Mouse (Mus musculus) T-helper 17 cell (primary cell): ENCODE results near the gene Palld.

Experiments used
- in situ Hi-C, 2 experiments: fragments of 300-600 bp; cut with MboI, MseI; formaldehyde crosslinking; loops; 1 replicate in 1 of 2; 2 replicates in 1 of 2; pipeline ENCODE4 v1.15.1; 2025; ENCODE audit warnings: high pct_unique_total_duplicates in 2 of 2

Gene Palld

DNA sequence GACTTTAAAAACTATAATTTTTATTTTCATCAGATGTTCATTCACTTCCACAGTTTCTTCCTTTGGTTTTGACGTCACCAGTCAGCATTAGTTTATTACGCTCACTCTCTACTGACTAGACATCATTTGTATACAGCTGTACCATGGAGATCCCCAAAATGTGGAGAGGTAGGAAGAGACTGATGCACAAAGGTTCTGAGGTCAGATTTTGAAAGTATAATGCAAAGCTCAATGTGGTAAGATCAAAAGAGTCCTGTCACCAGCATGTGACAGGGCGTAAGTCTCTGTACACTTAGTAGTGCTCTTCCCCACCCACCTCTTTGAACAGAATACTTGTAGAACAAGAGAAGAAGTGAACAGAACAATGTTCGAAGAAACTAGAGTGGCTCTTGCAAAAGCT lies 339.9 kb downstream of the Palld start:
- in situ Hi-C loops = loop anchor here in 1 of 2 experiments (25.0 kb wide), 1 partner anchor 100 kb away; no protein-coding TSS in a partner anchor

DNA sequence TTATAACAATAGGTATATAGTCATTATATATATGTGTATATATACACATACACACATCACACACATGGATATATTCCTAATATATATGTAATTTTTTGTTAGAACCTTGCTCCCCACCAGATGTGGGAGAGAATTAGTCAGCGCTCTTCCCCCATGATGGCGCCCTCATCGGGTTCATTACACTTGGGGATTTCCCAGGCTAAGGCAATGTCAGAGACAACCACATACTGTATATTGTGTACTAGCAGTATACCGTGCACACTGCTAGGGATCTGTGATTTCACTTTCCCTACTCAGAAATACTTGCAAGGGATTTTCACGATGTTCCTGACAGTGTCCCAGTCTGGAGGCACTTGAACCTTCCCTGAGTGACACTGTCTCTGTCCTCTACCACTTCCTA lies 341.3 kb downstream of the Palld start:
- in situ Hi-C loops = loop anchor here in 1 of 2 experiments (25.0 kb wide), 1 partner anchor 101 kb away; no protein-coding TSS in a partner anchor

DNA sequence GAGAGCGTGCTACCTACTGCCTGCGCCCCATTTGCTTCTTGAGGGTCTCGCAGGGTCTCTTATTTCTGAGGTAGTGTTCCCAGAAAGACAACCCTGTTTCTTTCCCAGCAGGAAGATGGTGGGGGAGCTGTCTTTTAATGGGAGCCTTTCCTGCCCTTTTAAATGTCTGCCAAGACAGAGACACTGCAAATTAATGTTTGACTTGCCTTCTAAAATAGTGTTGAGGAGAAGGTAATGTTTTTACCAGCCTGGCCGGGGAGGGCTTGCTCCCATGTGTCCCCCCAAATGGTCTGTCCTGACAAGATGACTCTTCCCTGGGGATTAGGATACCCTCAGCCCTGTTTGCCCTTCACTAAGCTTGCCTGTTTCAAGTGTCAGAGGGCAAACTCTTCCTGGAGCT lies 342.5 kb downstream of the Palld start:
- in situ Hi-C loops = loop anchor here in 1 of 2 experiments (25.0 kb wide), 1 partner anchor 102 kb away; no protein-coding TSS in a partner anchor

DNA sequence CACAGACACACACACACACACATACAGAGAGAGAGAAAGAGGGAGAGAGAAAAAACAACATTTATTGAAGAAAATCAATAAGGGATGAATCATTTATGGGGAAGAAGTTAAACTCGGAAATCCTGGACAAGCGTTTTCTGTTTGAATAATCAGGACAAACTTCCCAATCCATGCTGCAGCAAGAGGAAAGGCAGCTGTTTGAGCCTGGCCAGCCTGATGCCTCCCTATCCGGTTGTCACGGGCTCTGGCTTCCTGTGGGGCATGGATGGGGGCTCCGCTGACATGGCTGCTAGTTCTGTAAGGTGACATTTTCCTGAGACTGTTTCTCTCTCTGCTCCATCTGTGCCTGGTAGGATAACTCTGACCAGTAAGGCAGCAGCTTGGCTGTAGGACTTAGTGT lies 343.0 kb downstream of the Palld start:
- in situ Hi-C loops = loop anchor here in 1 of 2 experiments (25.0 kb wide), 1 partner anchor 103 kb away; no protein-coding TSS in a partner anchor

DNA sequence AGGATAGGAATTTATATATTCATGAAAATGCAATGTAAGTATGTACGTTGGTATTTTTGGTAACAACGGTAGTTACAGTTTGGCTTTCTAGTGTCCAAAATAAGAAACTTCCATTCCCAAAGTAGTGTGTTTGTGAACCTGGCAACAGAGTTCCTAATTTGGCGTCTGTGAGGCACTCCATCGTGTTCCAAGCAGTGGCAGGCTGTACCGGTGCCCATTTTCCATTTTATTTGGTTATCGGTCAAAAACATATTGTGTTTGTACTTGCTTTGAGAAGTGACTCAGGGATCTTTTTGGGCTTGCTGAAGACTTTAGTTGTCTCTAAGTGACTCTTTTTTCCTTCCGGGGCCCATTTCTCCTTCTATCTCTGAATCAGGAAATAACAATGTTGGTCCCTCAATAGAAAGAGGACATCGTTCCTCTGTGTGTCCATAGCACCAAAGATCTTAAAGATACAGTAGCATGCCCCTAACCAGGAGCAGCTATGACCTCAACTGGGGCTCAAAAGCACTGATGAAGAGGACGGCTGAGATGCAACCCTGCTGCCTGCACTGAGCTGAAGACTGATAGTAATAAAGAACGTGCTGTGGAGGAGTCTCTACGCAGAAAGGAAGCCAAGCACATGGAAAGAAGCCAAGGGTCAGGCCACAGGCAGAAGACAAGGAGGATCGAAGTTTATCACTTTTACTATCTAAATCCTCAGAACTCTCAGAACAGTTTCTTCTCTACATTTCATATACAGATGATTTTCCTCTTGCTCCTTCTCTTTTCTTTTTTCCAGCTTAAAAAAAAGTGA lies 344.2 kb downstream of the Palld start:
- in situ Hi-C loops = loop anchor here in 1 of 2 experiments (25.0 kb wide), 1 partner anchor 104 kb away; no protein-coding TSS in a partner anchor

DNA sequence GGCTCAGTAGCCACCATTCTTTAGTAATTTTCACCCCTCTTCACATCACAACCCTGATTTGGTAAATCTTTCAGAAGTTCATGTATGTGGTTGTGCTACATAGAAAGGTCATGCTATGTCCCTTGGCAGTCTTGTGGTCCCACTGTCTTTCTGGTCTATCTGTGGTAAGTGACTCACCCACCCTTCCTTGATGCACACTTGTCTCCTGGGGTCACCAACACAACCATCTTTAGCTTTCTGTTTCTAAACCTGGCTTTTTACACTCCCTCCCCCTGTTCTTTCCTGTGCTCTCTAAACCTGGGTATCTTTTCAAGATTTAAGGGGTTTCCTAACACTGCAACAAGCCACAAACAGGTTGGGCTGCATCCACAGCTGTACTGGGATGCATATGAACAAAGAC lies 345.5 kb downstream of the Palld start:
- in situ Hi-C loops = loop anchor here in 1 of 2 experiments (25.0 kb wide), 1 partner anchor 105 kb away; no protein-coding TSS in a partner anchor

DNA sequence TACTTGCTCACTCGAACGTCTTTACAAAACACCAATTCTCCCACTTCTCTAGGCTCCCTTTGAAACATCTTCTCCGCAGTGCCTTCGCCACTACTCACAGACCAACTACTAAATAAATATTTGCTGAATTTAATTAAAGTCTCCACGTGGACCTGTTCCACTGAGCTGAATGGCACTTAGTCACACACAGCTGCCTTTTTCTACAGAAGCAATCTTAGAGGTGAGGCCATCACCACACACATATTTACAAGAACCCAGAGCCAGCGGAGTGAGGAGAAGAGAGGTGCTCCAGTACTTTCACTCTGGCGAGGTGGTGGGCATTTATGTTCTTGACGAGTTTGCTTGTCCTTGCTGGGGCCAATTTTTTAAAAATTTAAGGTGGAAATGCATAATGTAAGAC lies 346.3 kb downstream of the Palld start:
- in situ Hi-C loops = loop anchor here in 1 of 2 experiments (25.0 kb wide), 1 partner anchor 106 kb away; no protein-coding TSS in a partner anchor

DNA sequence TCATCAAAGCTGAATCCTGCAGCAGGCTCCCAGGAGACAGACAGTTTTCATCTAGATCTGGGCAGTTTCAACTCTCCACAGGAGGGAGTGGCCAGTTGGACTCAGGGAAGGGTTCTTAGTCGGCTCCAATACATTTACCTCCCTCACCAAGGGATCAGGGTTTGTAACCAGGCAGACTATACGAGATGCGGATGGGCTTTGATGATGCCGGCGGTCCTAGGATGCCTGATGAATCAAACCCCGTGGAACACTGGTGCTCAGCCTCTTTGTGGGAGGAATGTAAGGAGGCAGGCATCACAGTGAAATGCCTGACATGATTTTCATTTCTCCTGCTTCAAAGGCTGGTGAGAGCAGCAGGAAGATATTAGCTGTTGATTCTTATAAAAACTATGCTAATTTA lies 347.1 kb downstream of the Palld start:
- in situ Hi-C loops = loop anchor here in 1 of 2 experiments (25.0 kb wide), 1 partner anchor 107 kb away; no protein-coding TSS in a partner anchor

DNA sequence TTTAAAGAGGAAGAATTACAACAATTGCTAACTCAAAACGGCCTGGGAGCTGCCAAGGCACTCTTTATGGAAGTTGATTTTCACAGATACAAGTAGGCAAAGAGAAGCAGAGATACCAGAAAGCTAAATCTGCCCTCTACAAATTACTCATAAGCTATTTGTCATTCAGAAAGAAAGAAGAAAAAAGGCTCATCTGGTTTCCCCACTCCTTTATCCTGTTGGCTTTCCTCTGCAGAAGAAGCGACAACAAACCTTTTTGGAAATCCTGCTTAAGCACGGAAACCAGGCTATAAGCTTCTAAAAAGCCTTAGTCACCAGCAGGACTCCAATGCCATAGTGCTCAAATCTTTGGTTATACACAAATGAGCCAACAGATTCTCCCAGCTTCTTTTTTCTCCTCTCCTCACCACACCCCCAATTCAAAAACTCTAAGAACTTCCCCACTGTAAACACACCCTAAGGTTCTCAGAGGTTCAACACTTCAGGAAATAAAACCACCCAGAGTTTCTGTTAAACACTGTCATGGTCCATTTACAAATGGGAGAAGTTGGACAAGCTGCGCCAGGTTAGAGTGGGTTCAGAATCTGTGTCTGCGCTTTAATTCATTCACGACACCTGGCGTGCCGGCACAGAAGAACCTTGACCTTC lies 349.6 kb downstream of the Palld start:
- in situ Hi-C loops = loop anchor here in 1 of 2 experiments (25.0 kb wide), 1 partner anchor 109 kb away; no protein-coding TSS in a partner anchor

DNA sequence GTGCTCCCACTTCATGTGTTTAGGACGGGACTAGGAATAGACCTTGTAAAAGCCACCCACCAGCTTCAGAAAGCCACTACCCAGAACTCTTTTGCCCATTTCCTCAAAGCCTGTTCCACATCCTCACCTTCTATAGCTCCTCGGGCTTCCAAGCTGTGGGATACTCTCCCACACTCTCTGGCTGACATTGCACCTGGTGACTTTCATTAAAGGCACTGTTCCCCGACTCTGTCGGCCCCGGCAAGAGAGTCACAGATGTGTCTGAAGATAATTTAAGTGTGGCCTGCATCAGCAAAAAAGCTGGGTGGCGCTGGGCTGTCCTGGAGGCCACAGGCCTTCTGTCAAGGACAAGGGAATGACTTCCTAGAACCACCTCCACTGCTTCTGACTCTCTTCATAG lies 350.3 kb downstream of the Palld start:
- in situ Hi-C loops = loop anchor here in 1 of 2 experiments (25.0 kb wide), 1 partner anchor 110 kb away; no protein-coding TSS in a partner anchor

DNA sequence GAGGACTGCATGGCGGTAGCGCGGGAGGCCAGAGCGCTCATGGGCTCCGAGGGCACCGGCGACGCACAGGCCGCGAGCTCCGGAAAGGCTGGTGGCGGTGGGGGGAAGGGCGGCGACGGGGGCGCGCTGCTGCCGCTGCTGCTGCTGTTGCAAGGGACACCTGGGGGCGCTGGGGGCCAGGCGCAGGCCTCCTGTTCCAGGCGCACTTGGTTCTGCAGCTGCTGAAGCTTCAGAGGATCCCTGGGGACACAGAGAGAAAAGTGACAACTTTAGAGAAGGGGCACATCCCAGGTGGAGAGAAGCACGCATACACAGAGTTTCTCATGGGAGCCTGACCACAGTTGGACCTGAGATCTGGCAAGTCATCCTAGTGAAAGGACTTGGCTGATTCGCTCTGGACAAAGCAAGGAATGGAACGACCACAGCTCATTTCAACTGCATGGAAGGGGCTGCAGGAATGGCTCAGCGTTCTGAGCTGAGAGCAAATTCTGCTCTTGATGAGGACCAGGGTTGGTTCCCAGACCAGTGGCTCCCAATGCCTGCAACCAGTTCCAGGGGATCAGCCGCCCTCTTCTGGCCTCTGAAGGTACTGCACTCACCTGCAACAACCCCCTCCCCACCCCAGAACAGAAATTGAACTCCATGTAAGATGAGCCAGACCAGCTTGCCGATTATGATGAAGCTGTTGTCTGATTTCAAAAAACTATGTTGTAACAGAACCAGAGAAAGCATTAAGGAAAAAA lies 352.3 kb downstream of the Palld start:
- in situ Hi-C loops = loop anchor here in 1 of 2 experiments (25.0 kb wide), 1 partner anchor 112 kb away; no protein-coding TSS in a partner anchor

DNA sequence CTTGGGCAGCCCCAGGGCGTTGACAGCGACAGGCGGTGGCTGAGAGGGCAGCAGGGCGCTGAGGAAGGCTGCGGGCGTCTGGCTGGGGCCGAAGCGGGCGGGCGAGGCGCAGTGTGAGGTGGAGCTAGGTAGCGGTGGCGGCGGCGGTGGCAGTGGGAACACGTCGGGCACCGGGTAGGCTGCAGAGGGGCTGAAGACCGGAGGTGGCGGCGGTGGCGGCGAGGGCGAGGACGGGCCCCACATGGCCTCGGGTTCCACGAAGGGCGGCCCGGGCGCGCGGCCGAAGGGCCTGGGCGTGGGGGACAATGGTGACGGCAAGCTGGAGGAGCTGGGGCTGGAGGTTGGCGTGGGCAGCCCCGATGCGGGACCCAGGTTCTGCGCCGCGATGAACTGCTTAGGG lies 352.9 kb downstream of the Palld start:
- in situ Hi-C loops = no loop called here

DNA sequence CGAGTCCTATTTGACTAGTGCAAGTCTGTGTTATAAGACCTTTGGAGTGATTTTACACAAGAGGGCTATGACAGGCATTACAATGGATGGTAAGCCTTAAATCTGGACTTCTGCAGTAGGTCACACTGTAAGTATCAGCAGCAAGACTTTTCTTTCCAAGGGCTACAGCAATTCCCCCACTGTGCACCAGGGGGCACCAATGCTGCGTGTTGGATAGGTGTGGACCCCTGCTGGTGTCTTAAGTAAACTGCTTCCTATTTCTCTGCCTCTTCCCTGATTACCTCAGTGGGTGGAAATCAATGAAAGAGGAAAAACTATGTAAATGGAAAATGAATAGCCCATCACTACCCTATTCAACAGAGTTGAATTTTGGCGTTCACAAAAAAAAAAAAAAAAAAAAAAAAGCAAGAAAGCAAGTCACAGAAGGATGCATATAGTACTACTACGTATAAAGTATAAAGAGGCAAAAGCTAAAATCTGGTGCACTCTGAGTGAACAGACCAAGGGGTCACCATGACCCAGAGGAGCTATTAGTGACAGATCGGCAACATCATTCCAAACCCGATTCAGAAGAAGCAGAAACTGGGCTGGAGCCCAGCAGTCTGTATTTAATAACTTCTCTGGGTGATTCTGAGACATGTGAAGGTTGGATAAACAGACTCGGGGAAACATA lies 362.5 kb downstream of the Palld start:
- in situ Hi-C loops = loop anchor here (5.0 to 10.0 kb wide), 3 partner anchors 135 to 337 kb away; no protein-coding TSS in a partner anchor

DNA sequence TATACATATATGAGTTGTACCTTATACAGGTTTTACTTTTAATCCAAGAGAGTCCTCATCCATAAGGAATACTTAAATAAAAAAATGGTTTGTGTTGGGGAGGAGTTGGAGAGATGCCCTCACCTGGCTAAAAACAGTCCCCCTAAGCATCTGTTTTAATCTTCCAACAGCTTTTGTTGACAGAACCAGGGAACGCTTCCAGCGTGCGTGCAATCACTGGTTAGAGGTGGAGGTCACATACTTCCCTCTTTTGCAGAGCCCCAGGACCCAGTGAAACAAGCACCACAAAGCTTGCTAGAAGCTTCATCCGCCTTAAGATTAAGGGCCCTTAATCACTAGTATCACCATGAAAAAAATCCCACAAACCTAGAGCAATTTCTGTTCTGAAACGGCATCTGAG lies 365.0 kb downstream of the Palld start:
- in situ Hi-C loops = loop anchor here (5.0 to 10.0 kb wide), 3 partner anchors 137 to 340 kb away; no protein-coding TSS in a partner anchor

DNA sequence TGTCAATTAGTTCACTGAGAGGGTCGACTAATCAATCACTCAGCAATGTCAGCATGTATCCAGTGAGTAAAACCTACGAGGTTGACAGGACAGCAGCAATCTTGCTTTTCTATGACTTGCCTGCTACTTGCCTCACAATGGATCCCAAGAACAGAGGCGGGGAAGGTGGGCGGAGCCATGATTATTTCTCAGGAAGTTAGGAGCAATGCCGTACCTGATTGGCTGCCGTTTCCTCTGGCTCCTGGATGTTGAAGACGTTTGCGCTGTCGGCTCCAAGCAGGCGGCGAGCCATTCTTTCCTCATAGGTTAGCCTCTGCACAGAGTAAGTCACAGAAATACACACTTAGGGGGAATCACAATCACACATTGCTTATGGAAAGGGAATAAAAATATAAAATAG lies 367.0 kb downstream of the Palld start:
- in situ Hi-C loops = loop anchor here (5.0 to 10.0 kb wide), 3 partner anchors 139 to 342 kb away; no protein-coding TSS in a partner anchor

DNA sequence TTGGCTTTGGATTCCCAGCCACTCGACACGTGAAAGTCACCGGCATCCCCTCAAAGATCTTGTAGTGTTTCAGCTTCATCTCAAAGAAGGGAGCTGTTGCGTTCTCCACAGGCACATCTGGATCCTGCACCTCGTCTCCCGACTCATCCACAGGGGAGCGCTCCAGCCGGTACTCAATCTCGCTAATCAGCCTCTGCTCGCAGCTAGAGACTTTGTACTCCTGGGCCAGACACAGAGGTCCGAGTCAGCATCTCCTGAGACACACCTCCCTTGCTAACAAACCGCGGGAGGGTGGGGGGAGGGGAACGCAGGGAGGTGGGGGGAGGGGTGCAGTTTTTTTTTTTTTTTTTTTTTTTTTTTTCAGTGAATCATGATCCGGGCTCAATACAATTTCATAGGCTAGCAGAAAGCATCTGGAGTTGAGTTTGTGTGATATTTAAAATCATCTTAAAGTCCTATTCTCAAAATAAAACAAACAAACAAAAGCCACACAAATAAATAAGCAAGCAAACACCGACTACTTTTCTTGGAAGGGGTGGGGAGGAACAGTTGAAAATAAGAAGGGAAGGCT lies 369.0 kb downstream of the Palld start:
- in situ Hi-C loops = loop anchor here in 1 of 2 experiments (10.0 kb wide), 1 partner anchor 141 kb away; no protein-coding TSS in a partner anchor

DNA sequence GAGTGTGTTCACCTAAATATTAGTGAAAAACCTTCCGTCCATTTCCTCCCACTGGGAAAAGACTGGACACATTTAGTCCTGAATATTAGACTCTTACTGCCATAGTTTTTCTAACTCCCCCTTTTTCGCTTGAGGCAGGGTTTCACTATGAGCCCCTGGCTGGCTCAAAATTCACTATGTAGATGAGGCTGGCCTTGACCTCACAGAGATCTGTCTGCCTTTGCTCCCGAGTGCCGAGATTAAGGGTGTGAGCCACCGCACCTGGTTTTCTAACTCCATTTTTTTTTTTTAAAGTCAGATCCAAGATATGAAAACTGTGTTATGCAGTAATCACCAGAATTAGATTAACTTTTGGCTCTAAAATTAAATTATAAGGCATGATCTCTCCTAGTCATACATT lies 369.7 kb downstream of the Palld start:
- in situ Hi-C loops = loop anchor here in 1 of 2 experiments (10.0 kb wide), 1 partner anchor 142 kb away; no protein-coding TSS in a partner anchor

DNA sequence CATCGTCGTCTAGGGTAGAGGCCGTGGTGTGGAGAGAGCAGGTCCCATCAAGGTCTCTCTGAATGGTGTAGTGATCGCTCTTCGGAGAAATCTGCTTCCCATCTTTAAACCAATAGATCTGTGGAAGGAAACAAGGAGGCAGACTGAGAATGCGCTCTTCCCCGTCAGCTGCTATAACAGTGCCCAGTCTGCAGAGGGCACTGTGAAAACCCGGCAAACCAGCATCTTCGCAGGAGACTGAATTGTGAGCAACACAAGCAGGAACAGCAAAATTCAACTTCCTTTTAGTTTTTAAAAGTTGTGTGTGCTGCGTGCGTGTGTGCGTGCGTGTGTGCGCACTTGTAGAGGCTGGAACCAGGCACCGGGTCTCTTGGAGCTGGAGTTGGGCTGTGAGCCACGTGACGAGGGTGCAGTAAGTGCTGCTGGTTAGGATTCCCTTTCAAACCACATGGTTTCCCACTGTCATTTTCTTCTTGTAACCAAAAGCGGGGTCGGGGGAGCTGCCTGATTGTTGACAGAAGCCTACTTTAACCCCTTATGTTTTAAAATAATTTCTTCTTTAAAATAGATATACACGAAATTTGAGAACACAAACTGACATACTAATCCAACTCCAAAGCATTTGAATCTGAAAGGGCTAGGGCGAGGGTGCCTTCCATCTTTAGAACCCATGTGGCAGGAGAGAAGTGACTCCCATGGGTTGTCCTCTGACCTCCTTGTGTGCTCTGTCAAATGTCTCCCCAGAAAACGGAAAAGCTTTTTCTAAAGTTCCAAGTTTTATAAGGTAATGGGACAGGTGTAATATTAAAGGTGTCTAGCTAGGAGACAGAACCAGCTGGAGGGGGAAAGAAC lies 370.3 kb downstream of the Palld start:
- in situ Hi-C loops = loop anchor here in 1 of 2 experiments (10.0 kb wide), 1 partner anchor 143 kb away; no protein-coding TSS in a partner anchor

DNA sequence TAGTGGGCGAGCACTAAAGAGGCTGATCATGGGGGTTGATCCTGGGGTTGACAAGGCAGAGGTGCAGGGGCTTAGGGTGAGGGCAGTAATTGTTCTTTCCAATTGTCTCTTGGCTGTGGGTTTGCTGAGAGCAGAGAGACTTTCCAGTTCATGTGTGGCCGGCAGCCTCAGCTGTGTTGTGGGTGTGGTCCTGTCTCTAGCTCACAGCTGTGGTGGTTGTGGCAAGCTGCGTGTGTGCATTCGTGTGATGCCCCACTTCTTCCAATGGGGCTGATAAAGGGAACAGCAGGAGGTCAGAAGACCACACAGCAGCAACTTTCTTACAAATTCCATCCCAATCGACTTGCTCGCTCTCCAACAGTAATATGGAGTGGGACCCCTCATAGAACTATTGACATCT lies 373.8 kb downstream of the Palld start:
- in situ Hi-C loops = no loop called here
